Mouse (Mus musculus) T-helper 2 cell (primary cell): ENCODE results near the gene Bphl.
"Not testable (repeated sequence)": the region's sequence is repeated elsewhere in the genome, so short reads cannot be mapped to it uniquely, and the experiment has no call there.

ENCODE experiments used
- in situ Hi-C: fragments of 300-600 bp; cut with MboI, MseI; formaldehyde crosslinking; loops from one replicate; pipeline ENCODE4 v1.15.1; 2025; ENCODE audit warnings: high pct_unique_total_duplicates

The Bphl gene

DNA sequence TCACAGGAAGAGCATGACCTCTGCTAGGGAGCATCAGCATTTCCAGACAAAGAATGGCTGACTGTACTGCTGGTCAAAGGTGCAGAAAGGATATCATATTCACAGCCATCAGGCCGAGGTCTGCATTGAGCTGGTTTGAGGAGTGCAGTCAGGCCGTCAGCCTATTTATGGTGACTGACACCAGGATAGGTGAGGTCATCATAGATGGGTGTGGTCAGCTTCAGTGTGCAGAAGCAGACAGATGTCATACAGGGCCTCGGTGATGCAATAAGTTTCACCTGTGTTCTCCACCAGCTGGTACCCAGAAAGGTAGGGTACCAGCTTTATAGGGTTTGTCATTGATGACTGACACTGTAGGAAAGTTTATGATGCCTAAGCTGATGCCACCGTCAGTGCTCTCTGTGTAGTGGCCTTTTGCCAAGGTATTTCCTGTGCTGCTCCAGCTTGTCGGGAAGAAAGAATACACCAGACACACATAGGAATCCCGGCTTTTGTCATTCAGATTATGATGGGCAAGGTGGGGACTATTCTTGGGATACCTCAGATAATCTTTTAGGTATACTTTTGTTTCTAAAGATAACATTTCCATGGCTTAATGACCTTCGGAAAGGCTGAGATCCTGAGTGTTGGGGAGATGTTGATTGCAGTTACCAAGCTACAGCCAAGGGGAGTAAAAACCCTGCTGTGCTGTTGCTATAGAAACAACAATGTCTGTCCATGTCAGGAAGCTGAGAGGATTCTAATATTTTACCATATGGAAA is 49.8 kb downstream of the Bphl start:
- in situ Hi-C loops: no loop called here

- in situ Hi-C loops: not testable (repeated sequence)
These were observed 50.8 kb downstream of the Bphl start for GRCm38 (mm10) chr13:34088201-34088649.

GRCm38 (mm10) chr13:34088871-34089288 is 51.5 kb downstream of the Bphl start:
- in situ Hi-C loops: no loop called here

DNA sequence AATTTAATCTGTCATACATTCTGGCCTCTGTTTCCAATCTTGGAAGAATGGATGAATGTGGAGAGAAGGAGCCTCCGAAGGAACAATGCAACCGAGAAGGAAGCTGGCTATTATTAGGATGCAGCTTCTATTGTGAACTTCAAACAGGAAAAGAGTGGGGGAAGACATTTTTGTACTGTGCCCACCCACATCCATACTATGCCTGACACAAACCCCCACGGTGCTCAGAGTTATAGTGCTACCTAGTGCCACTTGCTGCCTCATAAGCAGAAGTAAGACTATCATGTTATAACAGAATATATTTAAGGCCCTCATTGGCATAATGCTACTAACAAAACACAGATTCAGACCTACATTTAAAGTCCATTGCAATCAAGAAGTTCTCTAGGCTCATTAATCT is 52.0 kb downstream of the Bphl start:
- in situ Hi-C loops: no loop called here

- in situ Hi-C loops: no loop called here
These were observed 58.4 kb downstream of the Bphl start for GRCm38 (mm10) chr13:34095542-34096435.

GRCm38 (mm10) chr13:34096455-34096854 is 59.1 kb downstream of the Bphl start:
- in situ Hi-C loops: no loop called here

GRCm38 (mm10) chr13:34097086-34097485 is 59.7 kb downstream of the Bphl start:
- in situ Hi-C loops: no loop called here

GRCm38 (mm10) chr13:34100733-34101132 is 63.3 kb downstream of the Bphl start:
- in situ Hi-C loops: no loop called here

DNA sequence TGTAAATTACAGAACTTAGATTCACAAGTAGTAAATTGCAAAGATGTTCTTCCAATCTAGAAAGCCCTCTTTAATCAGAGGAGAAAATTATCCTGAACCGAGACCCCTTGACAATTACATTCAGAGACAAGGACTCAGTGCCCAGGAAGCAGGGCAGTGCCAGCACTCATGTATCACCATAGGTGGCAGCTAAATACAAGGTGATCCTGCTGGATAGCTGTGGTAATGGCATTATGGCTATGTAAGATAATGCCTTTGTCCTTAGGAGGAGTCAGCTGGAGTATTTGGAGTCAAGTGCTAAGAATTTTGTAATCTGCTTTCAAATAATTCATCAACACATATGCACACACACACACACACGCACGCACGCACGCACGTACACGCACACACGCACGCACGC is 63.9 kb downstream of the Bphl start:
- in situ Hi-C loops: no loop called here

- in situ Hi-C loops: no loop called here
These were observed 64.5 kb downstream of the Bphl start for GRCm38 (mm10) chr13:34101908-34102307.

- in situ Hi-C loops: no loop called here
These were observed 68.0 kb downstream of the Bphl start for GRCm38 (mm10) chr13:34105364-34105763.

GRCm38 (mm10) chr13:34106256-34106655 is 68.9 kb downstream of the Bphl start:
- in situ Hi-C loops: no loop called here

DNA sequence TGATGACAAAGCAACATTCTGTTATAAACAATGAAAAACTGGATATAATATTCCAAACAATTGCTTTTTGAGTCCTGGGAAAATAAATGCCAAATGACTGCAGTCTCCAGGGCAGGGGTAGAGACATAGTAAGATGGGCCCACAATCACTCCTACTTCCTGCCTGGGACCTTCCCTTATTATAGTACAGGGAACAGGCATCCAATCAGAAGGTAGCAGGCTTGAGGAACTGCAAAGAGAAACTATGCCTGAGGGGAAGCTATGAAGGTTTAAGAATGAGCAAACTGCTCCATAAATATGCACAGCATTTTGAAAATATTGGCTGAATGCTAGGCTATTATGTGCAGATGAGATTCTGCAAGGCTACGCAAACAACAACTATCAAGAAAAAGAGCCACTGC is 69.6 kb downstream of the Bphl start:
- in situ Hi-C loops: no loop called here

DNA sequence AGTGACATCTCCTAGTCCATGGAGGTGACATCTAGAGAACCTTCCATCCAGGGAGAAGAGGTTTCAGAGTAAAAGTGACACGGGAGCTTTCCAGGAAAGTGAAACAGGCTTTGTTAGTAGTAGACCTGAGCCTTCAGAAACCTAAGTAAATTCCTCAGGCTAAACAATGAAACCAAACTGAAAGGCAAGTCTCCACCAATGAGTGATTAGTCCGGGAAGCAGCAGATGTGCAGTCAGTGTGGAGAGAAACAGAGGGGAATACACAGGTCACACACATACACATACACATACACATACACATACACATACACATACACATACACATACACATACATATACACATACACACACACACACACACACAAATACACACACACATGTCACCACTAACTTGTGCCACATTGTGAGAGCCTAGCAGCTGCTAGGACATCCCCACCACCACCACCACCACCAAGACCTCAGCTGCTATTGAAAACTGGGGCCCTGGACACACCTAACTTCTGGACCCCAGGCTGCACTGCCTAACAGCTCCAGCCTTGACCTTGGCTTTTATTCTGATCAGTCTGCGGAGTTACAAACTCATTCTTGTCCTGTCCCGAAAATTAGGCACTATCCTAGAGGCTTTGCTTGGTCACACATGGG is 71.8 kb downstream of the Bphl start:
- in situ Hi-C loops: no loop called here

DNA sequence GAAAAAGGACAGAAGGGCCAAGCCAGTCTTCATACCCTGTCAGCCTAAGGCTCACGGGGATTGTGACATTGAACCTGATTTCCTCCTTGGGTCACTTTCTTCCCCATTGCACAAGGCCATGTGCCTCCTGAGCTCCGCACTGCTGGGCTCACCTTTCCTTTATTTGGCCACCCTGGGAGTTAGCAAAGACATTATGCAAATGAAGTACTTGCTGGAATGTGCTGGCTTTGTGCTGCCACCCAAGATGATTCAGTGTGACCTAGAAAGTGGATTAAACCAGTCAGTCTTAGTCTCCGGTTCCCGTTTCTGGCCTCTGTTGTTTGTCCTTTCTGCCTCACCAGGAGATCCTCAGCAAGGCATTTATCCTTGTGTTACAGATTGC is 72.3 kb downstream of the Bphl start:
- in situ Hi-C loops: no loop called here

DNA sequence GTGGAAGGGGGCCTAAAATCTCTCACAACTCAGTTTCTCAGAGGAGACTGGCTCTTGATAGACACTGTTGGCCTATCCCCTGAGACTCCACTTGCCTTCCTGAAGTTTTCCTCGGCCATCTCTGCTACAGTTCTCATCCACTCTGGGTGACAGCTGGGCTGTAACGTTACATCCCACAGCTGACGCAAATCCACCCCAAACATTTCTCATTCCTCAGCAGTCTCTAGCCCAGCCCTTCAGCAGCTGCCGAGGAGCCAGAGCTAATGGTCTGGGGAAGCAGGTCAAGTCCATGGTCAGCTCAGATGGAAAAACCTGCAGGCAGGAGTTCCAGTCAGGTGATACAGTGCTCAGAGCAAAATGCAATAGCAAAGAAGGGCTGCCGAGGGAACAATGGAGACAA is 73.6 kb downstream of the Bphl start:
- in situ Hi-C loops: no loop called here

DNA sequence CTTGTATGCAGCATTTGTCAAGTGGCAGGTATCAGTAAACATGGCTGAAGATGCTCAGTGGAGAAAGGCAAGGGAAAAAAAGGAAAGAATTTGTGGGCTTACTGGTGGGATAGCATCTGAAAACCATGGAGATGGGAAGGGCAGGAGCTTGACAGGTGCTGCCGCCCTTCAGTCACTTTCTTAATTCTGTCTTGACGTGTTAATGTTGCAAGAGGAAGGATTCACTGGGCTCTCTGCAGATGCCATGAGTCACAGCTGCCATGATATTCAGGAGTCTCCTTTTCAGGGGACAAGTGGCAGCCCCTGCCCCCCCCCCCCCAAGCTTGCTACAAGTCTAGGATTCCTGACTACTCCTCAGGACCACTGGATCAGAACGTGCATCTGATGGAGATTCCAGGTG is 74.5 kb downstream of the Bphl start:
- in situ Hi-C loops: no loop called here

DNA sequence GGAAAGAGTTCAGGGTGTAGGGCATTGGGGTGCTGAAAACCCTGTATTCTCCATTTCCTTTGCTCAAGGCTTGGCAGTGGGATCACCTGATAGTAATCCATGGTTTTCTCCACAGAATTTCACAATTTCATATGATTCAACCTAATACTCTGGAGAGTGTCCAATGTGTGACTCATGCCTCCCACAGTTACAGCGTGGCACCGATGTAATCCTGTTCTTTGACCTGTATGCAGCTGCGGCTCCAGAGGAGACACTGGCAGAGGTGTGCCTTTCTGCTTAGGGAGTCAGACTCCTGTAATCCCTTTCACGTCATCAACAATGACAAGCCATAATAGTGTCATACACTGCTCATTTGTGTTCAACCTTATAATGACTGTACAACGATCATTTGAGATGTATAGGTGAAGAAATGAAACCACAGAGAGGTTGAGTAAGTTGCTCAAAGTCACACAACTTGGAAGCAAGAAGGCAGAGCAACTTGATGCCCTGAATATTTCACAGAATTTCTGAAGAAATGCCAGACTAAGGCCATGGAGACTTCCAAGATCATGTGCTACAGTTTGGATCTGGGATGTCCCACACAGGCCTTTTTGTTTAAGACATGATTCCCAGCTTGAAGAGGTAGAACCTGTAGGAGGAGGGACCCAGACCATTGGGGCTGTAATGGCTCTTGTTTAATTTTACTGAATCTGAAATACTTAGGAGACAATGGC is 75.1 kb downstream of the Bphl start:
- in situ Hi-C loops: no loop called here

DNA sequence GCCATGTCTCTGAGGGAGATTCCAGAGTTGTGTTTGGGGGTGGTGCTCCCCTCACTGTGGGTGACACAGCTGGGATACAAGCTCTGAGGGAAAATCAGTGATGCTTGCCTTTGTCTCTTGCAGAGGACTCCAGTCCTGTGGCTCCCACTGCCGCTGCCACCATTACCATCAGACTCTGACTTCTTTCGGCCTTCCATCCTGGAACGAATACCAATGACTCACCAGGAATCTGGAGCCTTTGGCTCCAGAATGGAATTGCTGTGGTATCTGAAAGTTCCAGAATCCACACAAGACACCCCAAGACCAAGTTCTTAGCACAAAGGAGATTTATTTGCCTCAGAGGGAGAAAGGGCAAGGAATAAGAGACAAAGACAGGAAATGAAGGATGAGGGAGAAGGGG is 75.7 kb downstream of the Bphl start:
- in situ Hi-C loops: no loop called here

DNA sequence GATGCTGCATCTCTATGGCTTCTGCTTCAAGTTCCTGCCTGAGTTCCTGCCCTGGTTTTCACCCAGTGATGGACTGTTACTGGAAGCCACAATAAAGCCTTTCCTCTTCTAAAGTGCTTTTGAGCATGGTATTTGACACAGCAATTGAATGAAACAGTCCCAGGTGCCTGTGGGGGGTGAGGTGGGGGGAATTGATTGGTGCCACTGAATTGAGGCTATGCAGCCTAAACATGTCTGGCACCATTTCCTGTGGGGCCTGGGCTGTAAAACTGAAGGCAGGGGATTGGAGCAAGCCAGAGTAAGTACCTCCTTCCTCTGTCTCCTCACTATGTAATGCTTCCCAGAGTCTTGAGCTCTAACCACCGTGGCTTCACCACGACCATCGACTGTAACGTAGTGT is 77.3 kb downstream of the Bphl start:
- in situ Hi-C loops: no loop called here

GRCm38 (mm10) chr13:34116508-34116907 is 79.1 kb downstream of the Bphl start:
- in situ Hi-C loops: no loop called here

- in situ Hi-C loops: no loop called here
These were observed 81.4 kb downstream of the Bphl start for GRCm38 (mm10) chr13:34118816-34119215.
